Mouse (Mus musculus) retina, postnatal 7 days (tissue): ENCODE results near the gene Cpm.
"Not testable (repeated sequence)": the region's sequence is repeated elsewhere in the genome, so short reads cannot be mapped to it uniquely, and the experiment has no call there.

Experiments used
- DNase-seq: peaks from one replicate; pipeline ENCODE4 v3.0.0-alpha.2; 2012; ENCODE audit warnings: low read depth, low spot score

Gene Cpm

DNA sequence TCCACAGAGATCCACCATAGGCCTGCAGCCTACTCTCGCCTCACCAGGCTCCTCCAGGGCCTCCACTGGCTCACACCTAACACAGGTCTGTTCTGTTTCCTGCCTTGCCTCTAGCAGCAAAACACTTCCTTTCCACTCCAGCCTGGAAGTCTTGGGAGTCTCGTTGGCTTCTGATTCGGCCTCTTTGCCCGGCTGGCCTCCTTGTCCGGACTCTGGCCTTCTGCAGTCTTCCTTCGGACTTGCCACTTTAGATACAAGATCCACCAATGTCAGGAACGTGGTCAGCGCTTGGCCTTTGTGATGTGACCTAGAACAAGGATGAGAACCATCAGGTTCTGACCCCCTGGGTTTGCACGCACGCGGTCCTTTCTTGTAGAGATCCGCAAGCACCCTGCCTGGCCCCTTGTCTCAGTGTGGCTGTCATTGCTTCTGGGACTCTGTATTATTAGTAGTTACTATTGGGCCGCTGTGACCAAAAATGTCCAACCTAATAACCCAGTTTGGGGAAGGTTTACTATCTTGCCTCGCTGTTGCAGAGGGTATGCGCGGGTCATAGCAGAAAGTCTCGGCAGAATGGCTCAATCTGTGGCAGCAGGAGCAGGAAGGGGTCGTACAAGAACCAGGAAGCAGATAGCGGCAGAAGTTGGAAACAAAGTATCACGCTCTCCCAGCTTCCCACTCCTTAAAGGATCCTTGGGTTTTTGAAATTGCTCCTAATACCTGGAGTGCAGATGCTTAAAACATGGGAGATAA lies 22.1 kb upstream of the Cpm start:
- DNase-seq = no peak

GRCm38 (mm10) chr10:117607804-117608279 lies 21.5 kb upstream of the Cpm start:
- no peak for DNase-seq

- DNase-seq = no peak
Measured at GRCm38 (mm10) chr10:117608487-117608886, 20.8 kb upstream of the Cpm start.

DNA sequence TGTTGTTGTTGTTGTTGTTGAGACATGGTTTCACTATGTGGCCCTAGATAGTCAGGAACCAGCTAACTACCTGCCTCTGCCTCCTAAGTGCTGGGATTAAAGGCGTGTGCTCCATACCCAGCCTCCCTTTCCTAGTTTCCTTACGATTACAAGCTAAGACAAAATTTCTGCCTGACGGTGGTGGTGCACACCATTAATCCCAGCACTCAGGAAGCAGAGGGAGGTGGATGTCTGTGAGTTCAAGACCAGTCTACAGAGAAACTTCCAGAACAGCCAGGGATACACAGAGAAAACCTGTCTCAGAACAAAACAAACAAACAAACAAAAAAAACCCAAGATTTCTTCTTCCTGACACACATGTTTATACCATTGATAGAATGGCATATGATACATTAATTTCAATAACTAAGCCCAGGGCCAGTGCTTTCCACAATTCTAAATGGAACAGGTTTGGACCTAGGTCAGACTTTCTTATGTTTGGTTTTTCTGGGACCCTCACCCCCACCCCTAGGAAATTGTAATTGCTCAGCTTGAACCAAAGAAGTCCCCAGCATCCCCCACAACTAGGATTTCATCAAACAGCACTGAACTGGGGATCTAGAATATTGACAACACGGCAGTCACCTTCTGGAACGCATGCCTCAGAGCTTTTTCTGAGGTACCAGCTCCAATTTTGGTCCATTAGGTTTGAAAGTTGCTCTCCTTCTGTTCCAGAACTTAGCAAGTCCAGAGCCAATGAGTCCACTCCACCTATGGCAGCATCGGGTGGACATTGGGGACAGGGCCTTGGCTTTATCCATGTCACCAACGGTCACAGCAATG lies 20.1 kb upstream of the Cpm start:
- DNase-seq = no peak

GRCm38 (mm10) chr10:117609810-117610090 lies 19.6 kb upstream of the Cpm start:
- DNase-seq = no peak

GRCm38 (mm10) chr10:117610160-117610764 lies 19.0 kb upstream of the Cpm start:
- DNase-seq = no peak

DNA sequence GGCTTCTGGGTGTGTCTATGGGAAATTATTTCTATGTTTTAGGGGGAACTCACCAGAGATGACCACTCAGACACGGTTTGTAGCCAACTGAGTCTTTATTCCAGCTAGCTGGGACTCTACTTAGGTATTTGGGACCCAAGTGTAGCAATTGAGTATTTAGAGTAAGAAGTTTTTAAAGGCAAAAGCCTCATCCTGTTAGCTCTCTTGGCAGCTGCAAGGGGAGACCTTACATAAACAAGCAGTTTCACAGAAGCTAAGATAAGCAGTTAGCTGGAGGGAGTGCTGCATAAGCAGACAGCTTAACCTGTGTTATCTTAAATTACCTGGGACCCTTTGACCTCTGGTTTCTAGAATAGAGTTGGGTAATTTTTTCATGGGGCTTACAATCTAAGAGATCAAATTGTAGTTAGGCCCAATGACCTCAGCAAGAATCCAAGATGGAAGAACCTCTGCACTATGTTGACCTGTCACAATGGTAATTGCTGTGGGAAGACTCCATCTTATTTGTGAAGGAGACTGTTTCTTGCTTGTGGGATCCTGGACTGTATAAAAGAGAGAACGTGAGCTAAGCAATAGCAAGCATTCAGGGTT lies 18.4 kb upstream of the Cpm start:
- DNase-seq = no peak

DNA sequence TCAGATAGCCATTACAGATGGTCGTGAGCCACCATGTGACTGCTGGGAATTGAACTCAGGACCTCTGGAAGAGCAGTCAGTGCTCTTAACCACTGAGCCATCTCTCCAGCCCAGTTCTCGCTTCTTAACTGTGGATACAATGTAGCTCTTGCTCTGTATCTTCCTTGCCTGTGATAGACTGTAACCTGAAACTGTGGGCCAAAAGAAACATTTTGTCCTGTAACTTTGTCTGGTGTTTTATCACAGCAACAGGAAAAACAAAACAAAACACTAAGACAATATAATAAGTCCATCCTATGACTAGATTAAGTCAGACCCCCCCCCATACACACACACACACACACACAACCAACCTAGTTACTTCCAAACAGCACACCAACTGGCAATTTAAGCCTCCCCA lies 17.8 kb upstream of the Cpm start:
- DNase-seq = no peak

DNA sequence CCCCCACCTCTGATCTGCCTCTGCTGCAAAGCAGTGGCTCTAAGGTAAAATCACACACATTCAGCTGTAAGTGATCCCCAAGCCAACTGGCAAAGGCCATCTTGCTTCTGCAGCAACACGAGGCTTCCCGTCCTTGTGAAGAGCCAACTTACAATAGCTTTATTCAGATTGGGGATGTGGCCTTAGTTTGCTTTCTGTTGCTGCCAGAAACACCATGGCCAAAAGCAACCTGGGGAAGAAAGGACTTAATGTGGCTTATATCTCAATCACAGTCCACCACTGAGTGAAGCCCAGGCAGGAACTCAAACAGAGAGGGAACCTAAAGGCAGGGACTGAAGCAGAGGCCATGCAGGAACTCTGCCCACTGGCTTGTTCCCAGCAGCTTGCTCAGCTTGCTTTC lies 17.3 kb upstream of the Cpm start:
- DNase-seq = no peak

DNA sequence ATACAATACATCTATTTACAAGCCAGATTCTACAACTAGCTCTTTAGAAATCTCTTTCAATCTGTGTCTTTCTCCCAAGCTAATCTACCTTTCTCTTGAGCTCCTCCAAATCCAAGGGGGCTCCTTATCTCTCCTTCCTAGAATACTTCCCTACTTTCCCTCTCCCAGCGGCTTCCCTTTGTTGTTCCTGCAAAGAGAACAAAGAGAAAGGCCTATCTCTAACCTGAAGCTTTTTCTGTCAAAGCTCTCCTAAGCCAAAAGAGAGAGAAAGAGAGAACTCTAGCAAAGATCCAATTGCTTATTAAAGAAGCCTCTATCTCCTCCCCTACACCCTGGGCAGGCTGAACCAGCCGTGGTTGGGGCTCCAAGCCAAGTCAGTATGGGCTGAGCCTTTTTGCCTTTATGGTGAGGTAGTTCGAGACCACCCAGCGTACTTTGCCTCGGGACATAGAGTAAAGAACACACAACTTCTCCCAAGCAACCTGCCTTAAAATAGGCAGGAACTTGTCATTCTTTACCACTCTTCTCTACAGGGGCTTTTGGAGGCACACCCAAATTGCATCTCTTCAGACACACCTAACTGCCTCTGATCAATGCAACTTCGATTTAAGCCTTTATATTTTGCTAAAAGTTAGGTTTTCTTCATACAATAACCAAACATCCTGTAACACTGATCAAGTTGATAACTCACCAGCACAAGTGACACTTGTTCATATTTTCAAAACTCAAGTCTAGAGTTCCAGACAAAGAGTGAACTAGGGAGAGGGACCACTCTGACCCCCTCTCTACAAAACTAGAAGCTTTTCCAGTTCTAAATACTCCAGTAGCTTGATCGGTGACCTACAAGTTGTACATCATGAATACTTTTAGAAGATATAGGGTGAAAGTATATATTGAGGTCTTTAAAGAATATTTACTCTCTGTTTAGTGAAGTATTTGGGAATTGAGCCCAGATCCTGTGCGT lies 16.4 kb upstream of the Cpm start:
- DNase-seq = no peak

DNA sequence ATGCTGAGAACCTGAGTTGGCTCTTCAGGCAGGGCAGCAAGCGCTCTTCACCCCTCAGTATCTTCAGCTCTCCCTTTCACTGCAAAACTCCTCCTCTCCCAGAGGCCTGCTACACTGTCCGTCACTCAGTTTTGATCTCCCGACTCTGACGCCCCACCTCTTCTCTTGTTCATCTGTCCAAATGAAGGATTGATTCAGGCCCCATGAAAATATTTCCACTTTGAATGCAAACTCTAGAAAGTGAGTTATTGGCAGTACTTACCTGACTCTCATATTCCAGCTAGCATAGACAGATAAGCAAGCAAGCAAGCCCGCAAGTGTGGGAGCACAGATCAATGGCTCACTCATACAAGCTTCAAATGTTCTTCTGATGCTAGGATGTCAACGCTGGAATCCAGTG lies 15.3 kb upstream of the Cpm start:
- DNase-seq = no peak

DNA sequence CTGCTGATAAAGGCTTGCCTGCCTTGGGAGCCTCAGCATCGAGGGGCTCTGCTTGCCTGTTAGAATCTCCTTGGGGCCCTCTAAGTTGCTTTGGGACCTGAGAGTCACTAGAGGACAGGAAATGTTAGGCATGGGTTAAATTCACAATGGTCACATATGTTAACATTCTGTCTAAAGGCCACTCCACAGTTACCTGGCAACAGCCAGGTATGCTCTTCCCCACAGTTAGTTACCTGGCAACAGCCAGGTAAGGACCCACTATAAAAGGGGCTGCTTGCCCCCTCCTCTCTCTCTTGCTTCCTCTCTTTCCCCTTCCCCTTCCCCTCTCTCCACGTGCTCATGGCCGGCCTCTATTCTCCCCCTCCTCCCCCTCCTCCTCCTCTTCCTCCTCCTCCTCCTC lies 14.9 kb upstream of the Cpm start:
- no peak for DNase-seq

DNA sequence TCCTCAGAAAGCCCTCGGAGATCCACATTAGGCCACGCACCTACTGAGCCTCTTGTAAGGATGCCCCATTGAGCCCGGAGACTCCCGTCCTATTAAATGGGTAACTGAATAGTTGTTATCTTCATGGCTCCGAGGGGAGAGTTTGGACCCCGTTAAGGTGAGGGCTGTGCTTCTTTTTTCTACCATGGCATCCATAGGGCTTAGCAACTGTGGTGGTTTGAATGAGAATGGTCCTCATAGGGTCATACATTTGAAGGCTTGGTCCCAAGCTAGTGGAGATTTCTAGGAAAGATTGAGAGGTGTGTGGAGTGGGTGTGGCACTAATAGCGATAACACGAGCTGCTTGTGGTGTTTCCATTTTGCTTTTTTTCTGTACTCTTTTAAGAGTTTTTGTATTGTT lies 14.1 kb upstream of the Cpm start:
- no peak for DNase-seq

- no peak for DNase-seq
Measured at GRCm38 (mm10) chr10:117615746-117616145, 13.6 kb upstream of the Cpm start.

GRCm38 (mm10) chr10:117616191-117616680 lies 13.1 kb upstream of the Cpm start:
- no peak for DNase-seq

DNA sequence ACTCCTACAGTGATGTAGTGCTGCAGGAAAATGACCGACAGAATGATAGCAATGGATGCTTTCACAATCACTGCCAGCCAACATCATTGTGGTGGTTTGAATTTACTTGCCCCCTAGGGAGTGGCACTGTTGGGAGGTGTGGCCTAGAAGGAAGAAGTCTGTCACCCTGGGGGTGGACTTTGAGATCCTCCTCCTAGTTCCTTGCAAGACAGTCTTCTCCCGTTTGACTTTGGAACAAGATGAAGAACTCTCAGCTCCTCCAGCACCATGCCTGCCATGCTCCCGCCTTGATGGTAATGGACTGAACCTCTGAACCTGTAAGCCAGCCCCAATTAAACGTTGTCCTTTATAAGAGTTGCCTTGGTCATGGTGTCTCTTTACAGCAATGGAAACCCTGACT lies 12.5 kb upstream of the Cpm start:
- not testable (repeated sequence) for DNase-seq

GRCm38 (mm10) chr10:117617568-117618345 lies 11.5 kb upstream of the Cpm start:
- DNase-seq = no peak

GRCm38 (mm10) chr10:117619041-117619861 lies 10.0 kb upstream of the Cpm start:
- no peak for DNase-seq

GRCm38 (mm10) chr10:117619862-117620179 lies 9.5 kb upstream of the Cpm start:
- DNase-seq = no peak

GRCm38 (mm10) chr10:117620530-117620929 lies 8.8 kb upstream of the Cpm start:
- no peak for DNase-seq
